Mouse (Mus musculus) MEL (cell line): ENCODE measurements around the gene Zfp697. TPM values are rescaled to one million over a fixed set of nuclear protein-coding genes. Genes with fewer than 3 reads are reported as not detected.
"Not testable (repeated sequence)": the region's sequence is repeated elsewhere in the genome, so short reads cannot be mapped to it uniquely, and the experiment has no call there.

Experiments
- DNase-seq: peaks from one replicate; pipeline ENCODE4 v3.0.0; 2011; ENCODE audit warnings: low read depth, low spot score
- H3K27ac ChIP-seq: 2 replicates; pipeline ENCODE4 v1.5.1; 2012; ENCODE audit warnings: low read depth, mild to moderate bottlenecking, control low read depth, low read length, moderate library complexity; ENCODE audit not compliant: control insufficient read depth
- H3K27me3 ChIP-seq, 2 experiments: fragments of 150-350 bp in 1 of 2; sonication (generic) in 1 of 2; 2 replicates each; pipeline ENCODE4 v1.6.1; 2012; ENCODE audit warnings: low read length in 2 of 2, mild to moderate bottlenecking in 2 of 2, improper control_type of control experiment in 1 of 2, moderate library complexity in 1 of 2; ENCODE audit not compliant: insufficient read depth in 2 of 2, control insufficient read depth in 1 of 2
- H3K36me3 ChIP-seq, 2 experiments: 2 replicates each; pipeline ENCODE4 v1.6.1; 2012 to 2014; ENCODE audit warnings: low read length in 2 of 2, improper control_type of control experiment in 1 of 2, inconsistent platforms in 1 of 2, mild to moderate bottlenecking in 1 of 2; ENCODE audit not compliant: insufficient read depth in 2 of 2, control insufficient read depth in 1 of 2
- H3K4me1 ChIP-seq, 2 experiments: fragments of 150-350 bp in 1 of 2; sonication (generic) in 1 of 2; 2 replicates each; pipeline ENCODE4 v1.6.1; 2012; ENCODE audit warnings: low read length in 2 of 2, improper control_type of control experiment in 1 of 2, mild to moderate bottlenecking in 1 of 2; ENCODE audit not compliant: insufficient read depth in 2 of 2, control insufficient read depth in 1 of 2
- H3K4me3 ChIP-seq, 2 experiments: fragments of 150-350 bp in 1 of 2; sonication (generic) in 1 of 2; 2 replicates each; pipeline ENCODE4 v1.5.1; 2012; ENCODE audit warnings: low read depth in 2 of 2, low read length in 2 of 2, mild to moderate bottlenecking in 2 of 2, moderate library complexity in 2 of 2, control low read depth in 1 of 2, improper control_type of control experiment in 1 of 2; ENCODE audit not compliant: control insufficient read depth in 1 of 2, insufficient read depth in 1 of 2
- H3K79me2 ChIP-seq: 2 replicates; pipeline ENCODE4 v1.6.1; 2012; ENCODE audit warnings: mild to moderate bottlenecking, low read length, moderate library complexity; ENCODE audit not compliant: control insufficient read depth, poor library complexity, insufficient read depth
- H3K9ac ChIP-seq: 2 replicates; pipeline ENCODE4 v1.6.1; 2012; ENCODE audit warnings: low read depth, mild to moderate bottlenecking, control low read depth, low read length, moderate library complexity; ENCODE audit not compliant: control insufficient read depth, poor library complexity, severe bottlenecking
- H3K9me3 ChIP-seq: fragments of 150-350 bp; sonication (generic); replicated peaks from 2 replicates; pipeline ENCODE4 v1.6.1; 2012; ENCODE audit warnings: mild to moderate bottlenecking, low read length, improper control_type of control experiment, moderate library complexity; ENCODE audit not compliant: insufficient read depth
- CHD2 ChIP-seq: IDR thresholded peaks from 2 replicates; pipeline ENCODE4 v1.6.1; 2011; ENCODE audit warnings: low read length, improper control_type of control experiment
- CTCF ChIP-seq, 3 experiments: IDR thresholded peaks in 2 of 3; conservative IDR thresholded peaks in 1 of 3; 2 replicates each; pipeline ENCODE4 v1.5.1; 2011 to 2012; ENCODE audit warnings: low read length in 3 of 3, low read depth in 2 of 3, mild to moderate bottlenecking in 2 of 3, improper control_type of control experiment in 1 of 3, inconsistent platforms in 1 of 3, mixed read lengths in 1 of 3, moderate library complexity in 1 of 3; ENCODE audit not compliant: control insufficient read depth in 1 of 3, insufficient read depth in 1 of 3, poor library complexity in 1 of 3, severe bottlenecking in 1 of 3
- E2F4 ChIP-seq: IDR thresholded peaks from 2 replicates; pipeline ENCODE4 v1.6.1; 2011; ENCODE audit warnings: low read depth, low read length, improper control_type of control experiment, borderline replicate concordance
- EP300 ChIP-seq, 2 experiments: IDR thresholded peaks; 2 replicates each; pipeline ENCODE4 v1.6.1; 2011; ENCODE audit warnings: improper control_type of control experiment in 2 of 2, low read length in 2 of 2, low read depth in 1 of 2, mild to moderate bottlenecking in 1 of 2
- ETS1 ChIP-seq: IDR thresholded peaks from 2 replicates; pipeline ENCODE4 v1.6.1; 2012; ENCODE audit warnings: low read depth, mild to moderate bottlenecking, inconsistent platforms, low read length, improper control_type of control experiment, moderate library complexity
- GABPA ChIP-seq: IDR thresholded peaks from 2 replicates; pipeline ENCODE4 v1.6.1; 2012; ENCODE audit warnings: low read depth, mild to moderate bottlenecking, inconsistent platforms, low read length, improper control_type of control experiment, moderate library complexity
- GATA1 ChIP-seq: IDR thresholded peaks from 2 replicates; pipeline ENCODE4 v1.6.1; 2011; ENCODE audit warnings: low read depth, low read length, improper control_type of control experiment
- HCFC1 ChIP-seq: IDR thresholded peaks from 2 replicates; pipeline ENCODE4 v1.6.1; 2012; ENCODE audit warnings: low read depth, mild to moderate bottlenecking, inconsistent platforms, low read length, improper control_type of control experiment, moderate library complexity
- JUND ChIP-seq: IDR thresholded peaks from 2 replicates; pipeline ENCODE4 v1.6.1; 2011; ENCODE audit warnings: low read depth, mild to moderate bottlenecking, improper control_type of control experiment, low read length
- KAT2A ChIP-seq: conservative IDR thresholded peaks from 2 replicates; pipeline ENCODE4 v1.6.1; 2012; ENCODE audit warnings: low read depth, low read length, improper control_type of control experiment, inconsistent platforms
- MAFK ChIP-seq: IDR thresholded peaks from 2 replicates; pipeline ENCODE4 v1.6.1; 2011; ENCODE audit warnings: low read depth, mild to moderate bottlenecking, low read length, improper control_type of control experiment, borderline replicate concordance
- MAZ ChIP-seq: IDR thresholded peaks from 2 replicates; pipeline ENCODE4 v1.6.1; 2012; ENCODE audit warnings: low read depth, mild to moderate bottlenecking, inconsistent platforms, low read length, improper control_type of control experiment
- MEF2A ChIP-seq: IDR thresholded peaks from 2 replicates; pipeline ENCODE4 v1.6.1; 2014; ENCODE audit warnings: low read depth, mild to moderate bottlenecking, inconsistent platforms, low read length, improper control_type of control experiment; ENCODE audit not compliant: poor library complexity, insufficient replicate concordance, severe bottlenecking; ENCODE audit errors: extremely low read depth
- MXI1 ChIP-seq: IDR thresholded peaks from 2 replicates; pipeline ENCODE4 v1.6.1; 2011; ENCODE audit warnings: mild to moderate bottlenecking, low read depth, low read length, improper control_type of control experiment
- NELFE ChIP-seq: IDR thresholded peaks from 2 replicates; pipeline ENCODE4 v1.6.1; 2011; ENCODE audit warnings: low read depth, low read length, improper control_type of control experiment
- NRF1 ChIP-seq: IDR thresholded peaks from 2 replicates; pipeline ENCODE4 v1.6.1; 2014; ENCODE audit warnings: low read depth, mild to moderate bottlenecking, inconsistent platforms, low read length, improper control_type of control experiment, moderate library complexity; ENCODE audit not compliant: poor library complexity, insufficient read depth, severe bottlenecking
- POLR2AphosphoS2 ChIP-seq: IDR thresholded peaks from 2 replicates; pipeline ENCODE4 v1.6.1; 2011; ENCODE audit warnings: low read length, improper control_type of control experiment
- RCOR1 ChIP-seq: IDR thresholded peaks from 2 replicates; pipeline ENCODE4 v1.6.1; 2012; ENCODE audit warnings: low read depth, mild to moderate bottlenecking, inconsistent platforms, low read length, improper control_type of control experiment
- TAL1 ChIP-seq: IDR thresholded peaks from 2 replicates; pipeline ENCODE4 v1.6.1; 2012; ENCODE audit warnings: mild to moderate bottlenecking, inconsistent platforms, low read length, moderate library complexity, mixed read lengths
- TBP ChIP-seq: IDR thresholded peaks from 2 replicates; pipeline ENCODE4 v1.8.0; 2011; ENCODE audit warnings: low read depth, low read length, improper control_type of control experiment
- TCF12 ChIP-seq: IDR thresholded peaks from 2 replicates; pipeline ENCODE4 v1.6.1; 2014; ENCODE audit warnings: low read depth, mild to moderate bottlenecking, inconsistent platforms, low read length, improper control_type of control experiment, moderate library complexity
- USF1 ChIP-seq: IDR thresholded peaks from 2 replicates; pipeline ENCODE4 v1.6.1; 2014; ENCODE audit warnings: low read depth, mild to moderate bottlenecking, inconsistent platforms, low read length, improper control_type of control experiment, moderate library complexity
- ZMIZ1 ChIP-seq: IDR thresholded peaks from 2 replicates; pipeline ENCODE4 v1.6.1; 2012; ENCODE audit warnings: low read depth, mild to moderate bottlenecking, inconsistent platforms, low read length, improper control_type of control experiment, moderate library complexity
- ZNF384 ChIP-seq: IDR thresholded peaks from 2 replicates; pipeline ENCODE4 v1.6.1; 2012; ENCODE audit warnings: low read depth, mild to moderate bottlenecking, inconsistent platforms, low read length, improper control_type of control experiment
- polyA plus RNA-seq, 2 experiments: library from polyadenylated mRNA; stranded (reverse) in 1 of 2; unstranded in 1 of 2; fragments of >175 nt in 1 of 2; fragments of >200 nt in 1 of 2; gene quantifications; 2 replicates each; pipeline versions ENCODE4 v1.2.1 to v1.2.4; 2012; ENCODE audit warnings: low replicate concordance in 2 of 2, low read depth in 1 of 2; ENCODE audit not compliant: insufficient read length in 2 of 2, insufficient read depth in 1 of 2, missing spikeins in 1 of 2
- total RNA-seq: library from RNA; depleted of rRNA; stranded (reverse); fragments of 300-350 nt; gene quantifications from 2 replicates; pipeline ENCODE4 v1.2.3, GENCODE M21; 2012

Zfp697 gene
- total and polyA plus RNA-seq, 3 experiments, result 0.04 TPM; not detected in 2

DNA sequence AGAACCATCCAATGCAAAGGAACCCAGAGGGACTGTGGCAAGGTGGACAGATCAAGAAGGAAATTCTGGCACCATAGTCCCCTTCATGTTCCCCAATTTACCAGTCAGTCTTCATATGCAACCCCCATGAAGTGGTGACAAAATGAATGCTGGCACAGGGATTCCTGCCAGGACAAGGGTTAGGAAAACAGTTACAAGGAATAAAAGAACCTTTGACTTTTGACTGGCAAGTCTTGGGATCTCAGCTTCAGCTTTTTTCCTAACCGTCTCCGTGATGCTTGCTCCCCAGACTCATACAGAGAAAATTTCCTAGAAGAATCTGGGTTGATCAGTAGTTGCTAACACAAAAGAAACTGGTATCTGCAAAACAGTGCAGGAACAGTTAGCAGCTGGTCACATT lies 351.5 kb downstream of the Zfp697 start:
- no peak for DNase-seq
- no peaks in the 10 kb centered on the region for H3K79me2 ChIP-seq
- TF ChIP-seq HCFC1 (no peak), EP300 (IDR thresholded peaks at IDR 0.05; ENCODE audit: low read depth in 1 of 2, low read length in 2 of 2) (no peak), POLR2AphosphoS2 (no peak), TBP (no peak), MAZ (no peak), GATA1 (no peak), ETS1 (no peak), TAL1 (no peak), E2F4 (no peak), ZMIZ1 (no peak), JUND (no peak), CHD2 (no peak), CTCF (IDR thresholded peaks at IDR 0.05 in 2 of 3, conservative IDR thresholded peaks at IDR 0.05 in 1 of 3; ENCODE audit: control insufficient read depth in 1 of 3, insufficient read depth in 1 of 3, low read depth in 2 of 3, low read length in 3 of 3, poor library complexity in 1 of 3, severe bottlenecking in 1 of 3) (no peak), USF1 (no peak), KAT2A (no peak), ZNF384 (no peak), MXI1 (no peak), MAFK (no peak), TCF12 (no peak)
- no peaks in the 10 kb centered on the region for H3K36me3 ChIP-seq
- H3K27me3 ChIP-seq, result no peaks in the 10 kb centered on the region
- no peaks in the 10 kb centered on the region for H3K4me1 ChIP-seq
- H3K9ac ChIP-seq, result no peak overlapping the region
- no peak overlapping the region for H3K4me3 ChIP-seq
- no peaks in the 10 kb centered on the region for H3K9me3 ChIP-seq
- no peak overlapping the region for H3K27ac ChIP-seq

DNA sequence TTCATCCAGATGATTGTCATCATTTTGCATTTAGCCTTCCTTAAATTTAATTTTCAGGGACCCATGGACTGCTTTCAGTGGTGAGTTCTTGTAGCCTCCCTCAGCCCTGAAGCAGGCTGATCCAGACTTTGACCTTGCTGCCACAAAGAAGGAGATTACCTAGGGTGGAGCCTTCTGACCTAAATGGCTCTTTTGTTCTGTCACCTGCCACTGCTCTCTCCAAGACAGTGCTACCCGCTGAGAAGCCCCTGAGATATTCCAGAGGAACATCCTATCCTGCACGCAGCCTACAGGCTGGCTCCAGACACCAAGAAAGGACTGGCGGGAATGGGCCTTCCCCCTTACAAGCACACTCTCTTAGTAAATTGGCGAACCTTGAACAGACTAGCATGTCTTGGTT lies 352.1 kb downstream of the Zfp697 start:
- H3K9me3 ChIP-seq, result no peaks in the 10 kb centered on the region
- no peaks in the 10 kb centered on the region for H3K27me3 ChIP-seq
- no peaks in the 10 kb centered on the region for H3K36me3 ChIP-seq
- no peaks in the 10 kb centered on the region for H3K4me1 ChIP-seq
- H3K9ac ChIP-seq, result no peak overlapping the region
- no peak overlapping the region for H3K27ac ChIP-seq
- H3K79me2 ChIP-seq, result no peaks in the 10 kb centered on the region
- H3K4me3 ChIP-seq, result no peak overlapping the region
- no peak for DNase-seq
- TF ChIP-seq GABPA (no peak), NELFE (no peak), NRF1 (no peak), E2F4 (no peak), MXI1 (no peak), TAL1 (no peak), GATA1 (no peak), RCOR1 (no peak), MEF2A (no peak), MAZ (no peak), MAFK (no peak), EP300 (IDR thresholded peaks at IDR 0.05; ENCODE audit: low read depth in 1 of 2, low read length in 2 of 2) (no peak)

- H3K9ac ChIP-seq, H3K27ac ChIP-seq, H3K79me2 ChIP-seq, H3K27me3 ChIP-seq, H3K9me3 ChIP-seq, DNase-seq, H3K36me3 ChIP-seq, H3K4me3 ChIP-seq, H3K4me1 ChIP-seq: not testable (repeated sequence)
These were observed 358.8 kb downstream of the Zfp697 start for GRCm38 (mm10) chr3:98741043-98741442.
